In the genomic region with DNA sequence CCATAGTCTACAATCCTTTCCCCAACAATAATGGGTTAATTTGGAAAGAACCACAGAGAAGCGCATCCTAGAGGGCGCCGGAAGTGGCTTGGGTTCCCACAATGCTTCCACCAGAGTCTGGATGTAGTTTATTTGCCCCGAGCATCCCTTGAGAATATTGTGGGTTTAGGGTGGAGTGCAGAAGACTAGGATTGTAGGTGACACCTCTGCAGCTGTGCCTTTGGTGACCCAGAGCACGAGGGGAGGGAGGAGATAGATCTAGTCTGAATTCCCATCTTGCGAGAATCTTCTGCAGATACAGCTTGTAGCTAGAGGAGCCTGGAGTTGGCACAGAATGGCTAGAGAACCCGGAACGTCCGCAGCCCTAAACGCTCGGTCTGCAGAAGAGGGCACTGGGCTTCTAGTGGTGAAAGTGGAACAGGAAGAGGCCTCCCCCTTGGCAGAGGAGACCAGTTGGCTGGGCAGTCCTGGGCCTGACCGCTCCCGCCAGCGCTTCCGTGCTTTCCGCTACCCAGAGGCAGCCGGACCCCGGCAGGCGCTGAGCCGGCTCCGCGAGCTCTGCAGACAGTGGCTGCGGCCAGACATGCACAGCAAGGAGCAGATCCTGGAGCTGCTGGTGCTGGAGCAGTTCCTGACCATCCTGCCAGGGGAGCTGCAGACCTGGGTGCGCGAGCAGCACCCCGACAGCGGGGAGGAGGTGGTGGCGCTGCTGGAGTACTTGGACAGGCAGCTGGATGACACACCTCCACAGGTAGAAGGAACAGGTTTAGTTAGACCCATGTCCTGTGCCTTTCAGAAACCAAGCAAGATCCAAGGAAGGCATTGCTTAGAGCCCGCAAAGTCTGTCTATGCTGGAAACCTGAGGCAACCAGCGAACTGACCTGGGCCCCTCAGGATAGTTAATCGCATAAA, we compare ENCODE assay signal across 7 mouse cellular contexts. TPM values are rescaled to one million over a fixed set of nuclear protein-coding genes. Genes with fewer than 3 reads are reported as not detected.
DNase-seq lines count a peak whose midpoint lies in the region; TF ChIP-seq lines count a peak whose summit lies in the region.
"Not testable (repeated sequence)": the region's sequence is repeated elsewhere in the genome, so short reads cannot be mapped to it uniquely, and the experiment has no call there.

Gene Zkscan4 (plus strand): TSS at position 149 of the 912 bp plus-strand sequence.
Gene Gm10065 (minus strand): TSS at position 683 of the 912 bp plus-strand sequence.

- TF ChIP-seq POLR2A in brain, embryonic 14.5 days (IDR thresholded peaks at IDR 0.05; ENCODE audit: borderline replicate concordance, extremely low read depth, insufficient read depth, insufficient read length, poor library complexity, severe bottlenecking): peak; percentile 5; the same call in 1 of the 2 replicates
- TF ChIP-seq POLR2A in kidney, adult 2 months (IDR thresholded peaks at IDR 0.05; ENCODE audit: low read depth, low read length): not testable (repeated sequence)

- not testable (repeated sequence) for H3K27me3 ChIP-seq in erythroblast, embryonic 14.5 days (ENCODE audit: control insufficient read depth); kidney, adult 2 months (replicated peaks; ENCODE audit: control insufficient read depth, insufficient read depth, low read length); megakaryocyte, embryonic 14.5 days (replicated peaks)

- TF ChIP-seq CTCF in brain, embryonic 14.5 days (IDR thresholded peaks at IDR 0.05; ENCODE audit: borderline replicate concordance, extremely low read depth, insufficient read depth, insufficient read length); kidney, adult 2 months (conservative IDR thresholded peaks at IDR 0.05; ENCODE audit: insufficient read depth, insufficient read length, low read depth, low read length): not testable (repeated sequence)

- not testable (repeated sequence) for H3K4me1 ChIP-seq in erythroblast, embryonic 14.5 days (ENCODE audit: control insufficient read depth); kidney, adult 2 months (ENCODE audit: control insufficient read depth, insufficient read depth, low read length)
- peaks cover 26% of the 10 kb centered on the region for H3K4me1 ChIP-seq in megakaryocyte, embryonic 14.5 days

- WGBS in kidney, adult 2 months: 2% methylated on average over 31 of the region's 31 CpGs

- intact Hi-C loops in left cerebral cortex, postnatal 36 days (cut with DNase I): loop anchor here (2.0 kb wide), 2 partner anchors 52 to 76 kb away; partner anchors contain the start of genes Zkscan3 and Zkscan8

- not testable (repeated sequence) for H3K9me3 ChIP-seq in erythroblast, embryonic 14.5 days (ENCODE audit: control insufficient read depth, low read length); megakaryocyte, embryonic 14.5 days

- peak within 1 kb of the TSS; percentile 65 for H3K27ac ChIP-seq in kidney, adult 2 months (ENCODE audit: insufficient read depth, low read depth, low read length)

- peak; percentile 93 for DNase-seq in brain, embryonic 14.5 days (ENCODE audit: low read depth)
- peak; percentile 62 to 65 for DNase-seq in heart, adult 9 months (ENCODE audit: low spot score in 2 of 2)
- DNase-seq in kidney, adult 2 months: peak; percentile 75
- peak; percentile 77 to 80 for DNase-seq in left cerebral cortex, postnatal 36 days (ENCODE audit: low spot score in 2 of 2)
- DNase-seq in right cerebral cortex, adult 2 months (ENCODE audit: low spot score in 2 of 2): peak; percentile 82 to 85

- peak within 1 kb of the TSS; percentile 62 for H3K4me3 ChIP-seq in erythroblast, embryonic 14.5 days (replicated peaks)
- peak within 1 kb of the TSS; percentile 54 for H3K4me3 ChIP-seq in kidney, adult 2 months (ENCODE audit: insufficient read depth, low read depth, low read length)
- H3K4me3 ChIP-seq in megakaryocyte, embryonic 14.5 days (replicated peaks): peak within 1 kb of the TSS; percentile 86

- not testable (repeated sequence) for H3K36me3 ChIP-seq in erythroblast, embryonic 14.5 days (ENCODE audit: control insufficient read depth); kidney, adult 2 months (ENCODE audit: control insufficient read depth, insufficient read depth, low read length); megakaryocyte, embryonic 14.5 days (replicated peaks; ENCODE audit: low read length)

RNA-seq across cellular contexts. Expression of gene Zkscan4, which starts in this region (rescaled TPM):
- 4.7 and 5.7 TPM in 2 replicates for polyA plus RNA-seq in brain, embryonic 14.5 days (2012; rRNA removed)
- 0.01 TPM in 1 of 2 replicates, not detected in the other for polyA plus RNA-seq in erythroblast, embryonic 14.5 days (2012)
- polyA plus RNA-seq in kidney, adult 2 months (2012; rRNA removed): 0.54 and 0.56 TPM in 2 replicates
- total RNA-seq in left cerebral cortex, postnatal 36 days (2021): 1 to 10 TPM; 7.5 to 7.6 TPM
- polyA plus RNA-seq in megakaryocyte, embryonic 14.5 days (2012; ENCODE audit: insufficient read depth, low replicate concordance): not detected in 2 replicates

RNA-seq across cellular contexts. Expression of gene Gm10065, which starts in this region (rescaled TPM):
- not detected in 2 replicates for polyA plus RNA-seq in brain, embryonic 14.5 days (2012; rRNA removed)
- polyA plus RNA-seq in erythroblast, embryonic 14.5 days (2012): not detected in 2 replicates
- polyA plus RNA-seq in kidney, adult 2 months (2012; rRNA removed): not detected in 2 replicates
- total RNA-seq in left cerebral cortex, postnatal 36 days (2021): not detected
- polyA plus RNA-seq in megakaryocyte, embryonic 14.5 days (2012; ENCODE audit: insufficient read depth, low replicate concordance): not detected in 2 replicates

Comparison
In these comparisons a context has a peak if more than half of its experiments do, and no peak if none do; other contexts are left out.
1. Peak in every context shown above with its lines: DNase-seq, H3K4me3 ChIP-seq and H3K27ac ChIP-seq.
2. Peak in DNase-seq, H3K4me3 ChIP-seq and H3K27ac ChIP-seq in kidney, adult 2 months; RNA of the genes that start here not detected or under 1 TPM.